Mouse (Mus musculus) megakaryocyte progenitor cell, adult 5-6 weeks (primary cell): ENCODE results near the gene Ankmy1. TPM values are rescaled to one million over a fixed set of nuclear protein-coding genes. Genes with fewer than 3 reads are reported as not detected.
A peak's percentile ranks its signal among the peaks of the same experiment; 100 is the strongest.

Experiments
- ATAC-seq: replicated peaks from 2 replicates; pipeline ENCODE4 v1.8.0; 2016; ENCODE audit warnings: mild to moderate bottlenecking, moderate TSS enrichment, inconsistent platforms; ENCODE audit not compliant: poor library complexity
- total RNA-seq, 2 experiments: library from RNA; stranded (forward) in 1 of 2; stranded (reverse) in 1 of 2; fragments of 157-497, 149-512 nt in 1 of 2; fragments of 200-1000 nt in 1 of 2; gene quantifications; 2 replicates each; pipeline versions ENCODE4 v1.2.3 to v1.2.4; 2015 to 2017

Ankmy1 gene
- total RNA-seq, 2 experiments from 2014 or later = 0.27 TPM; not detected in 1

DNA sequence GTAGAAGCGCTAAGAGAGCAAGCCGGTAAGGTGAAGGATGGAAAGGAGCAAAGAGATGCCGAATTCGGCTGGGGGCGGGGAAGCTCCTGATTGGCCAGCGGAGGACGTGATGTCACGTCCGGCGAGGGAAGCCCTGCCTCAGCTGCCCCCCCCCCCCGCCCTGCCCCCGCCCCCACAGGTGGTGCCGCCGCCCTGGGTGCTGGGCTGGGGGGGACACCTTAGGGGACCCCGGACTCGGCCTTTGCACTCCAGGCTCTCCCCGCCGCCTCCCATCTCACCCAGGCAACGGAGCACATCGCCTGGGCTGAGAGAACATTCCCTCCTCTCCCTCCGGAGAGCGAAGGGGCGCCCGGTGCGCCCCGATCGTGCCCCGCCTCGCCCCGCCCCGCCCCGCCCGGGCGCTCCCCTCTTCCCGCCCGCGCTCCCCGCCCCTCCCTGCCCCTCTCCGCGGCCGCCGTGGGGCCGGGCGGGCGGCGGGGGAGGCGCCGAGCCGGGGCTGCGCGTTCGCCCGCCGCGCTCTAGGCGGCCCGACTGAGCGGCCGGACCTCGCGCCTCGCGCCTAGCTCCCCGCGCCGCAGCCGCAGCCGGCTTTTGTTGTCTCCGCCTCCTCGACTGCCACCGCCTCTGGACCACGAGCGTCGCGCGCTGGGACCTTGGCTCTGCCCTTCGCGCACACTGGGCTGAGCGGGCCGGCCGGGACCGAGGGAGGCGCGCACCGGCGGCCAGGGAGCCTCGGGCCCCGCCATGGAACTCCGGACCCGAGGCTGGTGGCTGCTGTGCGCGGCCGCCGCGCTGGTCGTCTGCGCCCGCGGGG lies 71.3 kb downstream of the Ankmy1 start, which contains the start of gene Gpc1:
TSS of gene Gpc1 (plus strand) at position 458 of the 814 bp plus-strand sequence.
- ATAC-seq = peak; percentile 51

DNA sequence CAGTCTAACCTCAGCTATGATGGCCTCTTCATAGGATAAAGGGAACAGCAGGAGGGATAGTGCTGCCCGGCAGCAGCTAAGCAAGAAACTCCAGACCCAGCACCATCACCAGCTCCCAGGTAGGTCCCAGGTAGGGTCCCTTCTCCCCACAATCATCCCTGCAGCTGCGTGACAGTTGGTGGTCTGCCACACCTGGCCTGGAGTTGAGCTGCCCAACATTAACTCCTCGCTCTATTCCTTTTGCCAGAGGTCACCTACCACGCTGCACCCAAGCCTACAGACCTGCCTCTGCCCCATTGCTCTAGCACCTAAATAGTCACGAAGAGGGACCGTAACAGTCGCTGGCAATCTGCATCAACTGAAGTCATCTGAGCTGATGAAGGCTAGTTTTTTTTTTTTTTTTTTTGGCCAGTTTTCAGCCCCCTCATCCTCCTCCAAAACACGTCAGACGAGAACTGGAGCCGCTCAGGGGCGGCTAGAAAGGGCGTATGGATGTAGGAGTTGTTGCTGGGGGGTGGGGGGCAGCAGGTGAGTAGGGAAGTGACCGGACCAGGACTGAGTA lies 72.0 kb downstream of the Ankmy1 start:
- ATAC-seq = no peak

DNA sequence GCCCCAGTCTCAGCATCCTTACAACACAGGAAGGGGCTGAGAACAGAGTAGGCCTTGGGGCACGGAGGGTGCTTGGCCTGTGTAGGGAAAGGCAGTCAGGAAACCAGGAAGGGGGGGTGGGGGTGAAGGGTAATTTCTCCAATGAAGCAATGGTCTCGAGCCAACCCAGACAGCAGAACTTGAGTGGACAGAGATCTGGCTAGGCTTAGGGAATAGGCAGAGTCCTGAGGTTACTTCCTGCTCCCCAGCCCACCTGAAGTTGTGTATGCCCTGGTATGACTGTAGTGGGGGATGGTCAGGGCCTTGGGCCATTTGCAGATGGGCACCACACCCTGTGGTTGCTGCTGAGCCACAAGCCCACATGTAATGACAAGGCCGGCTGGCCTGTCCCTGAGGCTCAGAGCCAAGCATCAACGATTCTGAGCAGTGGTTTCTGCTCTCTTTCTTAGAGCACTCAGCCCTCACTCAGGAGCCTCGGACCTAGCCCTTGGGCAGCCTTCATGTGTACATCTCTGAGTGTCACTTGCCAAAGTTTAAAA lies 86.9 kb downstream of the Ankmy1 start:
- peak; percentile 31; the same call in 1 of the 2 replicates for ATAC-seq

DNA sequence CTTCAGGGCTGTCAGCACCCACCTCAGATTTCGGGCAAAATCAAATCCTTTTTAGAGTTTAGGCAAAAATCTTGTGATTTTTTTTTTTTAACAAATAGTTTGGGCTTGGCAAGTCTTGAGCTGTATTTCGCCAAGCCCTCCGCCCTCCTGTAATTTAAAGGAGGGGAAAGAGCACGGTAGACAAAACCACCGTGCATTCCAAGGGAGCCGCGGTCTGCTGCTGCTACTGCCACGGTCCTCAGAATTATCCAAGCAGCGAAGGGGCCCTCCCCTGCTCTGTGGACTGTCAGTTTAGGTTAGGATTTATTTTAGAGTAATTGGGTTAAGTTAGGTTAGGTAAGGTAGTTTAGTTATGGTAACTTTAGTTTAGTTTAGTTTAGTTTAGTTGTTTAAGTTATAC lies 87.6 kb downstream of the Ankmy1 start:
- ATAC-seq = no peak

DNA sequence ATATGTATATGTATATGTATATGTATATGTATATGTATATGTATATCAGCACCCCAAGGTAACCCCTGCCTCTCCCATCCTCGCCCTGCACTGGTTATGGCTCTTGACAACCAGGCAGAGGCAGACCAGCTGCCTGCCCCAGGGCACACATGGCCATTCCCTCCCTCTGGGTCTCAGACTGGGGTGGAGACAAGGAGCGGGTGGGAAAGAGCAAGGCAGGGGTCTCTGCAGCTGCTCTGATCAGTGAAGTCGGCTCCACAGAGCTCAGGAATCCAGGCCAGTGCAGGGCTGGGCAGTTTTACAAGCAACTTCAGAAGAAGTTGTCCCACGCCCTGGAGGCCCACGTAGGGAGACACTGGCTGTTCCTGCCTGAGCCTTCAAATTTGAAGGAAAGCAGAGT lies 88.4 kb downstream of the Ankmy1 start:
- no peak for ATAC-seq

Other genes starting within 250 kb of the Ankmy1 start
- 41.5 and 51.3 TPM in 2 replicates for gene Gpc1, start 71.3 kb downstream of the Ankmy1 start, total RNA-seq (2015)
- 58.8 and 70.5 TPM in 2 replicates for gene Gpc1, start 71.3 kb downstream of the Ankmy1 start, total RNA-seq (2017)
- gene Dusp28, start 4.1 kb upstream of the Ankmy1 start, total RNA-seq (2015) = 8.5 and 10.0 TPM in 2 replicates
- 2.2 and 2.9 TPM in 2 replicates for gene Dusp28, start 4.1 kb upstream of the Ankmy1 start, total RNA-seq (2017)
- 18.2 and 22.8 TPM in 2 replicates for gene Rnpepl1, start 7.9 kb upstream of the Ankmy1 start, total RNA-seq (2015)
- 11.4 and 15.7 TPM in 2 replicates for gene Rnpepl1, start 7.9 kb upstream of the Ankmy1 start, total RNA-seq (2017)
- gene Capn10, start 31.5 kb upstream of the Ankmy1 start, total RNA-seq (2015) = 4.4 and 6.9 TPM in 2 replicates
- gene Capn10, start 31.5 kb upstream of the Ankmy1 start, total RNA-seq (2017) = 8.2 and 9.2 TPM in 2 replicates
- gene Gpr35, start 48.0 kb upstream of the Ankmy1 start, total RNA-seq (2015) = 1.1 TPM in 2 replicates
- 0.74 and 1.6 TPM in 2 replicates for gene Gpr35, start 48.0 kb upstream of the Ankmy1 start, total RNA-seq (2017)
- not detected in 2 replicates for gene Aqp12, start 103.4 kb upstream of the Ankmy1 start, total RNA-seq (2015)
- gene Aqp12, start 103.4 kb upstream of the Ankmy1 start, total RNA-seq (2017) = not detected in 2 replicates
- gene Kif1a, start 199.0 kb upstream of the Ankmy1 start, total RNA-seq (2015) = 0.05 TPM in 1 of 2 replicates, not detected in the other
- gene Kif1a, start 199.0 kb upstream of the Ankmy1 start, total RNA-seq (2017) = not detected in 2 replicates
- gene Agxt, start 232.3 kb upstream of the Ankmy1 start, total RNA-seq (2015) = not detected in 2 replicates
- not detected in 2 replicates for gene Agxt, start 232.3 kb upstream of the Ankmy1 start, total RNA-seq (2017)